Mouse (Mus musculus): ENCODE data around the gene Wfs1.

DNA sequence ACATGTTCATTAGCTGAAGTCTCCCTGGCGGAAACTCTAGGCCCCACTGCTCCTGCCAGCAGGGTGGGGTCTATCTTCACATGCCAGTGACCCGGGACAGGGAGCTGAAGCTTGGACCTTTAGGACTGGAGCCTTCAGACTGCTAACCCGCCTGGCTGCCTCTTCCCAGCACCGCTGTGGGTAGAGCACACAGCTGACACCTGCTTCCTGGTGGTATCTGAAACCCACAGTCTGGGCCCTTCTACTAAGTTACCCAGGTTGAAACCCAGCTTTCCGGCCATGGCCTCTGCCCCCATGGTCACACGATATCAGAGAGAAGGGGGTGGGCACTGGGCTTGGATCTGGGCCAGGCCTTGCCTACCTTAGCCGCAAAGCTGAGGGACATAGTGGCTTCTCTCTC is 9.4 kb downstream of the Wfs1 start:
- no peak for TF ChIP-seq POLR2A (IDR thresholded peaks at IDR 0.05; ENCODE audit: low read depth, low read length)
- no peak for TF ChIP-seq CTCF (conservative IDR thresholded peaks at IDR 0.05; ENCODE audit: insufficient read depth, insufficient read length, low read depth, low read length)

Measured in kidney, adult 2 months (tissue).